Mouse (Mus musculus): ENCODE data around the gene Srd5a2. TPM values are rescaled to one million over a fixed set of nuclear protein-coding genes. Genes with fewer than 3 reads are reported as not detected.

Srd5a2 gene
- total and polyA plus RNA-seq, 3 experiments, result not detected

DNA sequence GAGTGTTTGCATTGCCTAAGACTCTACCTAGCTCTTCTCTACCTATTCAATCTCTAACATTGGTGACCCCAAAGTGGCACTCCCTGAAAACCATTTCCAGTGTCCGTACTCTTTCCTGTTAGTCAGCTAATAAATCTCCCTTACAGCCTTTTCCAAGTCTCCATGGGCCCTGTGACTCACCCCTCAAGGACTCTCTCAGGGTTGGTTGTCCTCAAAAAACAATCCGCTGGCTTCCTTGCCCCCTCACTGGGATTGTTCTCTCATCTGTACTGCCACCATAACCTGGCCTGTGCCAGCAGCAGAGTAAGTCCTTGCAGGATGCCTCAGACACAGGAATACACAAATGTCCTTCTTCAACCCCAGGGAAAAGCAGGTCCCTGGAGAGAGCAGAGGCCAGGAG lies 40.3 kb upstream of the Srd5a2 start:
- no peak overlapping the region for H3K27ac ChIP-seq (ENCODE audit: control insufficient read depth, low read depth, low read length)
- no peaks in the 10 kb centered on the region for H3K36me3 ChIP-seq (ENCODE audit: control insufficient read depth in 1 of 2, insufficient read depth in 2 of 2, low read length in 2 of 2)
- peaks cover 0 to 2% of the 10 kb centered on the region in 2 experiments; a peak in 2 of 4 replicates for H3K27me3 ChIP-seq (ENCODE audit: control insufficient read depth in 1 of 2, insufficient read depth in 2 of 2, low read length in 2 of 2)
- H3K9ac ChIP-seq (ENCODE audit: control insufficient read depth, low read depth, low read length, poor library complexity, severe bottlenecking), result no peak overlapping the region
- H3K4me3 ChIP-seq (ENCODE audit: control insufficient read depth in 1 of 2, insufficient read depth in 1 of 2, low read depth in 2 of 2, low read length in 2 of 2), result no peak overlapping the region
- H3K9me3 ChIP-seq (replicated peaks; ENCODE audit: insufficient read depth, low read length), result no peaks in the 10 kb centered on the region
- DNase-seq (ENCODE audit: low read depth, low spot score), result no peak
- H3K79me2 ChIP-seq (ENCODE audit: control insufficient read depth, insufficient read depth, low read length, poor library complexity), result no peaks in the 10 kb centered on the region
- H3K4me1 ChIP-seq (ENCODE audit: control insufficient read depth in 1 of 2, insufficient read depth in 2 of 2, low read length in 2 of 2), result no peaks in the 10 kb centered on the region
- TF ChIP-seq CTCF (IDR thresholded peaks at IDR 0.05 in 2 of 3, conservative IDR thresholded peaks at IDR 0.05 in 1 of 3; ENCODE audit: control insufficient read depth in 1 of 3, insufficient read depth in 1 of 3, low read depth in 2 of 3, low read length in 3 of 3, poor library complexity in 1 of 3, severe bottlenecking in 1 of 3) (no peak), MYC (IDR thresholded peaks at IDR 0.05; ENCODE audit: low read depth, low read length) (no peak), HCFC1 (IDR thresholded peaks at IDR 0.05; ENCODE audit: low read depth, low read length) (no peak), SIN3A (IDR thresholded peaks at IDR 0.05; ENCODE audit: low read length) (no peak), ELF1 (IDR thresholded peaks at IDR 0.05; ENCODE audit: low read depth, low read length) (no peak), KAT2A (conservative IDR thresholded peaks at IDR 0.05; ENCODE audit: low read depth, low read length) (no peak), MAX (IDR thresholded peaks at IDR 0.05; ENCODE audit: low read length) (no peak), NRF1 (IDR thresholded peaks at IDR 0.05; ENCODE audit: insufficient read depth, low read depth, low read length, poor library complexity, severe bottlenecking) (no peak), TBP (IDR thresholded peaks at IDR 0.05; ENCODE audit: low read depth, low read length) (no peak), ZMIZ1 (IDR thresholded peaks at IDR 0.05; ENCODE audit: low read depth, low read length) (no peak), BHLHE40 (IDR thresholded peaks at IDR 0.05; ENCODE audit: borderline replicate concordance, low read depth, low read length) (no peak), RCOR1 (IDR thresholded peaks at IDR 0.05; ENCODE audit: low read depth, low read length) (no peak), USF2 (IDR thresholded peaks at IDR 0.05; ENCODE audit: borderline replicate concordance in 1 of 2, insufficient read depth in 1 of 2, low read depth in 1 of 2, low read length in 2 of 2) (no peak), ZNF384 (IDR thresholded peaks at IDR 0.05; ENCODE audit: low read depth, low read length) (no peak), ETS1 (IDR thresholded peaks at IDR 0.05; ENCODE audit: low read depth, low read length) (no peak)

GRCm38 (mm10) chr17:74083370-74083769 lies 35.7 kb upstream of the Srd5a2 start:
- Histone ChIP-seq H3K79me2 (ENCODE audit: control insufficient read depth, insufficient read depth, low read length, poor library complexity) (no peaks in the 10 kb centered on the region), H3K9me3 (replicated peaks; ENCODE audit: insufficient read depth, low read length) (no peaks in the 10 kb centered on the region), H3K36me3 (ENCODE audit: control insufficient read depth in 1 of 2, insufficient read depth in 2 of 2, low read length in 2 of 2) (no peaks in the 10 kb centered on the region), H3K9ac (ENCODE audit: control insufficient read depth, low read depth, low read length, poor library complexity, severe bottlenecking) (no peak overlapping the region), H3K4me3 (ENCODE audit: control insufficient read depth in 1 of 2, insufficient read depth in 1 of 2, low read depth in 2 of 2, low read length in 2 of 2) (no peak overlapping the region), H3K27me3 (ENCODE audit: control insufficient read depth in 1 of 2, insufficient read depth in 2 of 2, low read length in 2 of 2) (no peaks in the 10 kb centered on the region; a peak in 1 of 4 replicates), H3K27ac (ENCODE audit: control insufficient read depth, low read depth, low read length) (no peak overlapping the region), H3K4me1 (ENCODE audit: control insufficient read depth in 1 of 2, insufficient read depth in 2 of 2, low read length in 2 of 2) (no peaks in the 10 kb centered on the region)
- TF ChIP-seq BHLHE40 (IDR thresholded peaks at IDR 0.05; ENCODE audit: borderline replicate concordance, low read depth, low read length) (no peak), RCOR1 (IDR thresholded peaks at IDR 0.05; ENCODE audit: low read depth, low read length) (no peak), UBTF (IDR thresholded peaks at IDR 0.05; ENCODE audit: borderline replicate concordance, insufficient read depth, low read depth, low read length) (no peak), ZKSCAN1 (IDR thresholded peaks at IDR 0.05; ENCODE audit: low read depth, low read length) (no peak), SIN3A (IDR thresholded peaks at IDR 0.05; ENCODE audit: low read length) (no peak), ETS1 (IDR thresholded peaks at IDR 0.05; ENCODE audit: low read depth, low read length) (no peak)
- DNase-seq (ENCODE audit: low read depth, low spot score), result no peak
